Mouse (Mus musculus) adrenal gland, postnatal 10 days (tissue): ENCODE measurements around the gene 4930415O20Rik. TPM values are rescaled to one million over a fixed set of nuclear protein-coding genes. Genes with fewer than 3 reads are reported as not detected.

ENCODE experiments used
- DNase-seq: peaks from one replicate; pipeline ENCODE4 v3.0.0; 2021; ENCODE audit warnings: mixed read lengths
- total RNA-seq, 2 experiments: library from RNA; stranded (reverse); gene quantifications; 2 replicates each; pipeline ENCODE4 v1.2.3; 2021

4930415O20Rik gene
- total RNA-seq, 2 experiments from 2014 or later: 0.58 to 1.2 TPM

DNA sequence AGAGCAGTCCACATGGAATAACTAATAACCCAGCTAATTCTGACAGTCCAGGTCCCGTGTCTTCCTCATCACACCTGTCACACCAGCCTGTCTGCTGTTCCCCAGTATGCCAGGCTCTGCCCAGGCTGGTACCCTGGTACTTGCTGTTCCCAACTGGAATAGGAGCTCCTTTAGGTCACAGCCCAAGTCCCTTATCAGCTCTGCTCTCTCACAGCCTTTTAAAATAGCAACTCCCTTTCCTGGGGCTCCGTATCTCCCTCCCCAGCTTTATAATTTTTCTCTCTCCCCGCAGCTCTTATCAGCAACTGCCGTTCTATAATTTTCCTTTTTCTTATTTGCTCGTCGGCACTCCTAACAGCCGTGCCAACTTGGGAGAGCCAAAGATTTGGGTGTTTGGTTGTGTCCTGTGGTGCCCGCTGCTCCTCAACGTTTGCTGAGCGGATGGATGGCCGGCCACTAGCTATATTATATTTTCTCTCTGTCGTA lies 35.3 kb downstream of the 4930415O20Rik start:
- no peak for DNase-seq

DNA sequence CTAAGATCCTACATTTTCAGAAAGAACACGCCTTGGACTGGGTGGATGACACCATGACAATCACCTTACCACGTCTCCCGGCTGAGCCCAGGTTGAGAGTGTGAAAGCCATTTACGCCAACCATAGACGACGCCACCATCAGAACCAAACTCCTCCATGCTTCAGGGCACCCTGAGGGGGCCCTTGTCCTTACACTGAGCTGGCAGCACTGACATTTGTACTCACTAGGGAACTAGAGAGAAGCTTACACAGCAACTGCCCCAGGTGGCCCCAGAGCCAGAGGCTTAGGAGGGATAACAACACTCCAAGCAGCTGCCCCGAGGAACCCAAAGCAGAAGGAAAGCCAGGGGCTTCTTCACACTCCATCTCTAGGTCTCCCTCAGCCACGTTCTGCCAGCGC lies 35.9 kb downstream of the 4930415O20Rik start:
- no peak for DNase-seq

DNA sequence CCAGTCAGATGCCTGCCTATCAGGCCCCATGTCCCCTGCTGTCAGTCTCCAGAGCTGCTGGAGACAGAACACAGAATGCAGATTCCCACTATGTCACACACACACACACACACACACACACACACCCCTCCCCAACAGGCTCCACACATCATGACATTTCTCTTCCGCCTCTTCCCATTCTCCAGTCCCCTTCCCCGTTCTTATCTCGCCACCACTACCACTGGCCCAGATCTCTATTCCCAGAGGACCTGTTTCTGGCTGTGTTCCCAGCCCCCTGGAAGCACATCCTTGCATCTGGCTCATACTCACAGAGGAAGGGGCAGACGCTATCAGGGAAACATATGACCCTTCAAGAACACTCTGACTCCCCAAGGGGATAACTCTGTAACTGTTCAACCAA lies 36.8 kb downstream of the 4930415O20Rik start:
- peak; percentile 75 for DNase-seq

DNA sequence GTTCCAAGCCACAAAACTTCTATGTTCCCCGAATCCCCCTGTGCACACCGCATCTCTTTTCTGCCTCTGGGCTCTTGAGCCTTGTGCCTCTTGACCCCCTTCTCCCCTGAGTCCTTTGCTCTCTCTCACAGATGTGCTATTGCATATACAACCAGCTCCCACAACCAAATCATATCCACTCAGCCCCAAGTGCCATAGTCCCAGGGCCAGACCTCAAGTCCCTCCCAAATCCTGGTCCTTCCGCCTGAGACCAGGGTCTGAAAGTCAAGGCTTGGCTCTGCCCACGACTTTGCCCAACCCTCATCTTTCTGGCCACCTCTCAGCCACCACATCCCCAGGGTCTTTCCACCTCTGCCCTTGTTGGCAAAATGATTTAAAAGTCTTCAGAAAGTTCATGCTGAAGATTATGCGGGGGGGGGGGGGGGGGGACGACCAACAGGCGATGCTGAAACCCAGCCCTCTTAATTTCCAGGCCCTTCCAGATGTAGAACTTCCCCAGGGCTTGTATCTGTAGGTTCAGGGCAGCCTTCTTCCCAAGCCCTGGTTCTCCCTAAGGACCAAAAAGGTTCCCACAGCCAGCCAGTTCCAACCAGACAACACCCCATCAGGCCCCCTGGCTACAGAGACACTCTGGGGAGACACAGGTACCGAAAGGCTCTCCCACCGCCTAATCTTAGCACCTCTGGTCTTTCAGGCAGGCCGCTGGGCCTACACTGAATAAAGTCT lies 37.4 kb downstream of the 4930415O20Rik start:
- peak; percentile 68 for DNase-seq

DNA sequence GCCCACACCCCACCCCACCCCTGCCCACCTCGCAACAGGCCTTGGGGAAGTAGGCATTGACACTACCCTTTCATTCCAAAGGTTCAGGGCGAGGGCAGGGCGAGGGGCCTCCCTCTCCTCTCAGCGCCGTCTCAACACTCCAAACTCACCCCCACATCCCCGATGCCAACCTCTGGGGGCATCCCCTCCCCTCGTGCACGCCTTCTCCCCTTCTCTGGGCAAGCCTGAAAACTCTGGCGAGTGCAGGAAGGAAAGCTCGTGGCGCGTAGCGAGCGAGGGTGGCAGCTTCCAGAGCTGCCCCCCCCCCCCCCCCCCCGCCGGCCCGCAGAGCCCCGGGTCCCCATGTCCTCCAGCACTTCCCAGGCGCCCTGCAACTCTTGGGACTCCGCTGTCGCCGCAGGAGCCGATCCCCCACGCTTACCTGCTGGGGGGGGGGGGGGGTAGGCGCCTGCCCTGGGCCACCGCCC lies 38.0 kb downstream of the 4930415O20Rik start:
- peak; percentile 51 for DNase-seq

DNA sequence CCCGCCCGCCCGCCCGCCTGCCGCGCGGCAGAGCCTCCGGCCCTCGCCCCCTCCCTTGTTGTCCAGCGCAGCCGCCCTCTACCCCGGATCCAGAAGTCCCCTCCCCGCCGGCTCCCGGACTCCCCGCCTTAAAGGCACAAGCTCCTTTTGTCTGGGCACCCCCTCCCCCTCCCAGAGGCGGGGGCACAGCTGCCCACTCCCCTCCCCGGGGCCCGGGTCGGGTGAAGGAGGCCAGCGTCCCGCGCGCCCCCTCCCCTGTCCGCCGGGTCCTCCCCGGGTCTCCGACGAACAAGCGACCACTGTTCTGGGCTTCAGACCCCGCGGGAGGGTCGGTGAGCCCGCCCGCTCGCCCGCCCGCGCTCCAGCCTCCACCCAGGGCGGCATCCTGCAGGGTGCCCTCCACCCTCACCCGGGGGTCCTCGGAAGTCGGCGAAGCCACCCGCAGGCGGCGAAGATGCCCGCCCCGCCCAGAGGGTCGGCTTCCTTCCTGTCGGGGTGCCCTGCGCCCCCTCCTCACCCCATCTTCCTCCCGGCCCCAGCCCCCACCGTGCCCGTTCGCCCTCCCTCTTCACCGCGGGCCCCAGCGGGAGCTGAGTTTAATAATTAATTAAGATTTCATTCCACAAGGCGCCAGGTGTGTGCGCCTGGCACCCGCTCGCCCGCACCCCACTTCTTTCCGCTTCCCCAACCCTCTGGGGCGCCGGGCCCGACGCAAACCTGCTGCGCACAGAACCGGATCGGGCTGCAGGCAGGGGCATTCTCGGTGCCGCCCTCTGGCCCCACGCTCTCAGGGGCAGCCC lies 38.7 kb downstream of the 4930415O20Rik start, which contains the start of gene Adcy6:
Adcy6 (minus strand) TSS at position 746 of the 800 bp plus-strand sequence.
- DNase-seq: peak; percentile 88

DNA sequence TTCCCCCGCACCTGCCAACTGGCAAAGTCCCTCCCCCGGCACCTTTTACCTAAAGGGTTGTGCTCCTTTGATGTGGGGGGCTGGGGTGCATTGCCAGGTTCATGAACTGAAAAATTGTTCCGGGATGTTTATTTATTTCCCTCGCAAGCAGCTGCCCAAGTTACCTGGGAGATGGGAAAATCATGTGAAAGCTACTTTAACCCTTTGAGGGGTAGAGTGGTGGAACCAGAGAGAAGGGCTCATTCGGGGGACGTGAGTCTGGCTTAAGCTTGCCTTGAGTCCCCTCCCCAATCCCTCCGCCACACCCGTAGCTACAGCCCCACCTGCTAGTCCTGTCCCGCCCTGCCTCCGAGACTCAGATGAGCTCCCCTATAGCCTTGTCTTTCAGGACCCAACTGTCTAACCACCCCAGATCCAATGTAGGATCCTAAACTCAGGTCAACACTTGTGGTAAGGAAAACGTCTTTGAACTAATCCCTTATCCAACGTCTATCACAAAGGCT lies 39.4 kb downstream of the 4930415O20Rik start:
- no peak for DNase-seq

DNA sequence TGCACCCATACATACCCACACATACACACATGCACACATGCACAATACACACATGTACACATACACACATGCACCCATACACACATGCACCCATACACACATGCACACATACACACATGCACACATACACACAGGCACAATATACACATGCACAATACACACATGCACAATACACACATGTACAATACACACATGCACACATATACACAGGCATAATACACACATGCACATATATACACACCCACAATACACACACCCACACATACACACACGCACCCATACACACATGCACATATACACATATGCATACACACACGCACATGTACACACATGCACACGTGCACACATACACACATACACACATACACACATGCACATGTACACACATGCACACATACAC lies 41.4 kb downstream of the 4930415O20Rik start:
- DNase-seq: no peak

DNA sequence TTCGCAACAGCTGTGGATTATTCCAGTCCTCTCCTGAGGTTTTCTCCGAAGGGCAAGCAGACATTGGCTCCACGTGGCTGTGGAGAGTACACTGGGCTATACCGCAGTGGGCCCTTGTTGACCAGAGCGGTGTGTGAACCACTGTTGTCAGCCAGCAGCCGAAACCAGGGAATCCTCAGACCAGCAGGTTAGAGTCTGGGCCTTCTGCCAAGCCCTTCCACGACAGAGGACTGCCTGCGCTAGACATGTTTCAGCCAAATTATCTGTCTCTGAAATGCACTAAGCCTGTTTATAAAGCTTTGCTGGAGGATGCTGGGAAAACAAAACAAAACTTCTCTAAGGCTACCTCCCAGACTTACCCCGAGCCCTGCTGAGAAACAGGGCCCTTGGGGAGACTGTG lies 43.7 kb downstream of the 4930415O20Rik start:
- DNase-seq: peak; percentile 67

DNA sequence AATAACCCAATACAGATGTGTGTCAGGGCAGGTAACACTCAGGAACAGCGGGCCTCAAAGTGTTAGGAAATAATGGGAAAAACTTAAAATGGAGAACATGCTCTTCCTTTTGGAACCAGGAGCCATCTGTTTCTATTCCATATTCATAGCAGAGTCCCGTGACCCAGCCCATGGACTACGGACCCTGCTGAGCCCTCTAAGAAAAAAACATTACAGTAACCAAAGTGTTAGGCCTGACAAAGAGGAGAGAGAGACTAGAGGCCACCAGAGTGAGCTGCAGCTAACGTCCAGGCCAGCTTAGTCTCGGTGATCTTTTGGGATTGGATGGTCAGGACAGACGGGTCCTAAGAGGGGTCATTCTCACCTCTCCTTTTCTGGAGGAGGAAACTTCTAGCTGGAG lies 44.2 kb downstream of the 4930415O20Rik start:
- DNase-seq: no peak

DNA sequence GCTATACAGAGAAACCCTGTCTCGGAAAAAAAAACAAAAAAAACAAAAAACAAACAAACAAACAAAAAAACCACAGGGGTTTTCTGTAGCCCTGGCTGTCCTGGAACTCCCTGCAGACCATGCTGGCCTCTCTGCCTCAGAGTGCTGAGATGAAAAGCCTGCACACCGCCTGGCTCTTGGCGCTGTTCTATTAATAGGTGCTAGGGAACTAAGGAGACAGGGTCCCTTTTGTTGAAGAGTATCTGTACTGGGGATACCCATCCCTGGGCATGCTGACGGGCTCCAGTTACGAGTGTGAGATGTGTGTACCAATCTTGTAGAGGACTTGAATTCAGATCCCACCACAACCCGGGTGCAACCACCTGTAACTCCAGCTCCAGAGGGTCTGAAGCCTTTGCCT lies 44.9 kb downstream of the 4930415O20Rik start:
- no peak for DNase-seq

DNA sequence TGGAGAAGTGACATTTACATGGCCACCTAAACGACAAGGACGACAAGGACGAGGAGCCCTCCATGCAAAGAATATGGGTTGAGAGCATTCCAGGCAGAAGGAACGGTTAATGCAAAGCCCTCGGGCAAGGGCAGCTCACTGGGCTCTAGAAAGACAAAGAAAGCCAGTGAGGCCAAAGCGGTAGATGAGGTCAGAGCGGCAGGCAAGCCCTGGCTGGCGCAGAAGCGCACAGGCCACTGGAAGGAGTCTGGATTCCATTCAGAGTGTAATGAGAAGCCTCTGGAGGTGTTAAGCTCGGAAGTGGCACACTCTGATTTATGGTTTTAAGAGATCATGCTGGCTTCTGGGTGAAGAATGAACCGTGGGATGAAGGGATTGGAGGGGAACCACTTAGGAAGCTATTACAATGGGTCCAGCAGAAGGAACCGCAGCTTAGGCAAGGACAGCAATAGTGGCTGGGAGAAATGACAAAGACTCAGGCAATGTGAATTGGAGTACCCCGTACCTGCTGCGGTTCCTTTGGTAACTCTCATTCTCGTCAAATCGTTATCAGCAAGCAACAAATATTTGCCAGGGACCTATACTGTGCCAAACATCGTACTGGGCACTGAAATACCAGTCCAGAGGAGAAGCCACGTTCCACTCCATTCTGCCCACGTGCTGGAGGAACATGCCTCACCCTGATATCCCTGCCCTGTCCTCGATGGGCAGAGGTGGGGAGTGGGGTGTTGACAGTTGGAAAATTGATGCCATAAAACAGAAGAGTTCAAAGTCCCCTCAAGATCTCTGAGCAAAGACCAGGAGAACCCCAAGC lies 45.8 kb downstream of the 4930415O20Rik start:
- DNase-seq: no peak

DNA sequence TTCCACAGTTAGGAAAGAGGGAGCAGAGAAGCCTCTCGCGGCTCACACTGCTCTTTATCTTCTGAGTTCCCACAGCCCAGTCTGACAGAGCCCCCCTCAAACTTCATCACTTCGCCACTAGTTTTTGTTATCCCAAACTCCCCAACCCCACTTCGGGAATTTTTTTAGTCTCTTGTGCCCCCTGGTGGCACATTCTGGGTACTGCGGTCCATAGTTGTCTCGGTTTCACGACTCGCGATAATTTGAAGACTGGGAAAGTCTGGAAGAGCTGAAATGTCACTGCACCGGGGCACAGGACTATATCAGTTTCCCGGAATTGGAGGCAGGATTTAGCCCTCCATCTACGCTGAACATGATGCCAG lies 46.4 kb downstream of the 4930415O20Rik start:
- DNase-seq: peak; percentile 86

DNA sequence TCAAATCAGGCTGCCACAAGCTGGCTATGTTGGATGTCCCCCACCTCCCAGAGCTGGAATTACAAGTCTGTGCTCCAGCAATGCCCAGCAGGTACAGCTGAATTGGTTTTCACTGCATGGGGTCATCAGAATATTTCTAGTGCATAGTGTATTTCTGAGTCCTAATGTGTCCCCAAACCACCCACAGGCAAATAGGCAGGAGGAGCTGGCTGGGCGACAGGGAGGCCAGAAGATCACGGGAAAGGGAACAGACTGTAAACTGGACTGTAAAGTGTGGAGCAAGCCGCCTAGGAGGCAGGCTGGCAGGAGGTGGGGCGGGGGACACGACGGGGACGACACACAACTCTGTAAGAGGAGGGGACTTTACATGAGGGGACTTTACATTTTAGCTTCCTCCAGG lies 51.4 kb downstream of the 4930415O20Rik start:
- DNase-seq: no peak

DNA sequence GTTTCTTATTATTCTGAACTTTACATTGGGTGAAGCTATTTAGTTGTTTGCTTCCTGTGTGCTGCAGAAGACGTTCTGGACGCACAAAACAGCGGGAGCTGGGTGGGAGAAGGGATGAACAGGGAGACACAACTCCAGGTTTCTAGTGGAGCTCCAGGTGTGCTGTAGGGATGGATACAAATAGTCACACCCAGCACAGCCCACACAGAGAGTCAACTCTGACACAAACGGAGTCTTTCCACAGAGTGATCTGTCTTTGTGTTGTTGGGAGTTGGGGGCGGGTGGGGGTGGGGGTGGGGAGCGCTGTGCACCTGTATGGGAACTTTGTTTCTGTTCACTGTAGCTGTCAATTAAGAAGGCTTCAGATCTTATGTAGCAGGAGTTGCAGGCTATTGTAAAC lies 51.9 kb downstream of the 4930415O20Rik start:
- no peak for DNase-seq

DNA sequence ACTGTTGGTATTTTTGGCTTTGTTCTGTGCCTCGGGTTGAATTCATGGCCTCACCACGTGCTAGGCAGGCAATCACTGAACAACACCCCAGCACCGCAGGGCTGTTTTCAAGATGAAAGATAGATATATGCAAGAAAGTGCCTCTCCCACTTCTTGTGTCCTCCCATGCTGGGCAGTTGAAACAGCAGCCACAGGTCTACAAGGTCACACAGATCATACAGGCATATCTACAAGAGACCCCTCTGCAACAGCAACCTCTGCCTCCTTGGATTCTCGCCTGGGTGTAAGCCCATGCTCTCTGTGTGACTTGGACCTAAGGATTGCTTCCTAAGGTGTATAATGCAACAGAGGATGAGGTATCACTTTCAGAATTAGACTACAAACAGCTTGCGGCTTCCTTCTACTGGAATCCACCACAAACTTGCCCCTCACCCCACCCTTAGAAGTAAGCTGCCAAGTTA lies 52.6 kb downstream of the 4930415O20Rik start:
- DNase-seq: no peak

DNA sequence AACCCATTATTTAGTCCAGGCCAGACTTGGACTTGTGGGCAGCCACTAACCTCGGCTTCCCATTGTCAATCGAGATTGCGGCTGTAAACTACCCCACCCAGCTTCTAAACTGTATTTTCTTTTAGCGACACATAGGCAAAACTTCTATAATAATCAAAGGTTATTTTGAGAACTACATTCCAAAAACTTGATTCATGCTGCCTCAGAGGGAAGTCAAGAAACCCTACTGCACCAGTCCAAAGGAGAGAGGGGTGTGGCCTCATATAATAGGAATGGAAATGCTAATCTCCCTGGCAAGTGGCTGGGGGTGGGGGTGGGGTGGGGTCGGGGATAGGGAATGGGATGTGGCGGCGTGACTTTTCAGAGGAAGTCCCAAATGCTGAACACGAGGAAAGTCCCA lies 55.3 kb downstream of the 4930415O20Rik start:
- no peak for DNase-seq

DNA sequence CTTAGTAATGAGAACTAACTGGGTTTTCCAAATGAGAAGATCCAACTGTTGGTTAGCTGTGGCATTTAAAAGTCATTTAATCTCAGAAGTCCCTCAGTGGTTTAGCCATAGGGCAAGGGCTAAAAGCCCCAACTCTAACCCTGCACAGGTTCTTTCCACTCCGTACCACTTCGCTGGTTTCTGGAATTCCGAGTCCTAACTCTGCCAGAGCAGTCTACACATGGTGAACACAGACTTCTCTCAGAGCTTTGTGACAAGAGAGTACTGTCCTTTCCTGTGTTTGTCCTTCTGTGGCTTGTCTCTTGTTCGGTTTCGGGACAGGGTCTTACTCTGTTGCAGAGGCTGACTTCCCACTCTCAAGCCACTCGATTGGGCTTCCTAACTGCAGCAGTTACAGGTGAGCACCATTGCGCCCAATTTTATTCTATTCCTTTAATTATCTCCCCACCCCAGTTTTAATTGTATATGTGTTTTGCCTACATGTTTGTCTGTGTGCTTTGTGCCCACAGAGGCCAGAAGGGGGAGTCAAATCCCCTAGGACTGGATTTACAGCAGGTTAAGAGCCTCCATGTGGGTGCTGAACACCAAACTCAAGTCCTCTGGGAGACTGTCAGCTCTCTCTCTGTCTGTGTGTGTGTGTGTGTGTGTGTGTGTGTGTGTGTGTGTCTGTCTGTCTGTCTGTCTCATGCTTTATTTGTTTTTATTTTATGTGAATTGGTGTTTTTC lies 55.8 kb downstream of the 4930415O20Rik start:
- DNase-seq: no peak

DNA sequence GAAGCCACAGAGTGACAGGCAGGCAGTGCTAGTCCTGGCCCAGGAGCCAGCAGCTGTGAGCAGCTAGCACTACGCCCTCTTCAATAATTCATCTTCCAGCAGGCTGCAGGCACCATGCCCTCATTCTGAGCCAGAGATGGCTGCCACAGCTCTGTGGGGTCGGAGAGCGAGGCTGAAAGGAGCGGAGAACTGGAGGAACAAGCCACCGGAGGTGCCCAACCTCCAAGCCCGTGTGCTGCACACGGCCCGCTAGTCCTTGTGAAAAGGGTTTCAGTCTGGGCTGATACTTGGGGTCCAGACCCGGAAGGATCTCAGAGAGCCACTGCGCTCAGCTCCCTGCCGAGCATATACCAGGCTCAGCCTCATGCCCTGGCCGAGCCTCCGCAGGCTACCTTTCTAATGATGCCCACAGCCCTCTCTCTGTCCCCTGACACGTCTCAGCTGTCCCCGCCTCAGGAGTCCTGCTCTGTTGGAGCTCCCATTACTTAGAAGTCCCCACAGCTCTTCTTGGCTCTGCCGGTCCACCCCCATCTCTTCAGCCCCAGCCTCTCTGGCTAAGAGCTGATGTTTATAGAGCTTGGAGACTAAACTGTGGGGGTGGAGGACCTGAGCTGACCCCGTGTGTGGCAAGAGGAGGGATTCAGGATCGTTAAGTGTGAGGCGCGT lies 57.9 kb downstream of the 4930415O20Rik start:
- no peak for DNase-seq

DNA sequence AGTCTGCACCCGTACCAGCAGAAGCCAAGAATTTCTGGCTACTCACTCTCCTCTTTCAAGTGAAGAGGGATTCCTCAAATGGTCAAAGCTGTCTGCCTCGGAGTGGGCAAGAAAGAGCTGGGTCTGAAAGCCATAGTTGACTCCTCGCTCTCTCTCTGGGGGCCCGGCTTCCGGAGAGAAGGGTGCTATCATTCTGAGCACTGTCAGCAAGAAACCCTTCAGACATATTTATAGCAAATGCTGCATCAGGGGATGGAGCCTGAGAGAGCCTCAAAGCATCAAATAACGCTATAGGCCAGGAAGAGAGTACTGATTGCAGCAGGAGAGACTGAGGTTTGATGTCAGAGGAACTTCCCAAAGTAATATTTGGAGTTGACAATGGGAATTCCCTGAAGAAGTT lies 58.7 kb downstream of the 4930415O20Rik start:
- no peak for DNase-seq

DNA sequence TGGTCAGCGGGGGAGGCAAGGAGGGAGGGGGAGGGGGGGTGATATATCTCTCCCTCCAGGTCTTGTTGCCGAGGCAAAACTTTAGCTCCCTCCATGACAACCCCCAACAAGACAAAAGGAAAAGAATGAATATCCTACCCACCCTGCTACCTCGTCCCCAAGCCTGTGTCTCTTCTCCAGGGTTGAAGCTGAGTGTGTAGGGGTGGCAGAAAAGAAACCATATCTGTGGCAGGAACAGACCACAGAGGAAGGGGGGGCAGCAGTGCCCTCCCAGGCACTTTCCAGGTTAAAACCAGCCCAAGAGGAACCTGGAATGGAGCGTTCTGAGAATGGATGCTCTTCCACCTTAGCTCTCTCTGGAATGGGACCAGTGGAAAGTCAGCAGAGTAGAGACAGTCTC lies 59.7 kb downstream of the 4930415O20Rik start, which contains the start of gene Cacnb3:
Cacnb3 (plus strand) TSS at position 301 of the 400 bp plus-strand sequence.
- DNase-seq: no peak
